Mouse (Mus musculus): ENCODE data around the gene Spink8.
"Not testable (repeated sequence)": the region's sequence is repeated elsewhere in the genome, so short reads cannot be mapped to it uniquely, and the experiment has no call there.

The Spink8 gene

DNA sequence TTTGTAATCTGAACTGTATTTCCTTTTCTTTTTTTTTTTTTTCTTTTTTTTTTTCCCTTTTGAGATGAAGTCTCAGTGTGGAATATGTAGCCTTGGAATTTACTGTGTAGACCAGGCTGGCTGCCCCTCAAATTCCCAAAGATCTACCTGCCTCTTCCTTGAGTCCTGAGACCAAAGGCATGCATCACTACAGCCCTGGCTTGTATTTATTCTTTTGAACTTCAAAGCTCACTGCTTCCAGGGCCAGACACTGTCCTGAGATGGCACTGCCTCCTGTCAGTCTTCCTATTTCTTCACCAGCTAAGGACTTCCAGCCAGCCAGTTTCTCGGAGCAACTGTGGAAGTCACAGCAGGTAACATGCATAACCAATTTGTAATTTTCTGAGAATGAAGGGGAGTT is at the start of gene Spink8:
Gene Spink8 (plus strand): TSS at position 301 of the 400 bp plus-strand sequence.
- no peak for DNase-seq (ENCODE audit: low spot score)

DNA sequence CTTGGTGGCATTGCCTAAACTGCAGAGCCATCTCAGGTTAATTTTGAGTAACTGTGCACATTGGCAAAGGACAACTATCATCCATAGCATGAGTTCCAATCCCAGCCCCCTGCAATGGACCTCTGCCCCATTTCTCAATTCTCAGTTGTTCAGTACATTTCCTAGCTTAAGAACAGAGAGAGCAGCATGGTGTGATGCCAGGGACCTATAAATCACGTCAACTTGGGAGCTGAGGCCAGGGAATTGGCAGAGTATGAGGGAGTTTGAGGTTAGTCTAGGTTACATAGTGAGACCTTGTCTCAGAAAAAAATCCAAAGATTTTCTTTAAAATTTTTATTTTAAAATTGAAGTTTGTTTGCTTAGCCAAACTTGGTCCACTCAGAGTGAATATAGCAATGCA is 45.2 kb upstream of the Spink8 start:
- DNase-seq (ENCODE audit: low spot score), result peak; percentile 75

DNA sequence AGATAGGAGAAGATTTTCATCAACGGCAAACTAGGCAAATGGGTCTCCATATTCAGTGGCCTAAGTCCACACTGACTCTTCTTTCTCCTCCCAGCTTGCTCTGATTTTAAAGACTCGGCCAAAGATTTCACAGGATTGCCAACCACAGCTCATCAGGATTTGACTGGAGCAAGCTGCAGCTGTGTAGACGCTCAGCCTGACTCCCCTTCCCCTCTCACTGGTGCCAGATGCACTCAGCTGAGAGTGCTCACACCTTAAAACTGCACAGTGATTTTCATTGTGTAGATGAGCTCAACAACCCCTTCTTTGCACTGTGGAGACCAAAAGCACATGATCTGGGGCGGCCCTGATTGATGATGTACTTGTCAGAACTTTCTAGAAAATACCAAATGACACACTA is 21.5 kb upstream of the Spink8 start, which contains the start of gene Fbxw27:
Gene Fbxw27 (minus strand): TSS at position 101 of the 400 bp plus-strand sequence.
- DNase-seq (ENCODE audit: low spot score), result not testable (repeated sequence)

DNA sequence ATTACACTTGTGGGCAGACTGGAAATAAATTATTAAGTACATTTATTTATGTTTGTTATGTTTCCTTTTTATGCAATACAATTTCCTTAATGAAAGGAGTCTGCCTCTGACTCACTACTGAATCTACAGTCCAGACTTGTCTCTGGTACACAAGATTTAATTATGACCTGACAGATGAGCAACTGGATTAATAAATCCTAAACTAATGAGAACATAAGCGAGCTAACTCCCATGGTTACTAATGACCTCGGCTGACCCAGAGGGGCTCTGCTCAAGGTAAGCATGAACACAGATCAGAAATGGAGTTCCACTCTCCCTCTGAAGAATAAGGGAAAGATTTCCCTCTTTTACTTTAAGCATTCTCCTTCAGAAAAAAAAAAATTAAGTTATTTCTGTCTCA is 16.9 kb upstream of the Spink8 start:
- DNase-seq (ENCODE audit: low spot score), result no peak

DNA sequence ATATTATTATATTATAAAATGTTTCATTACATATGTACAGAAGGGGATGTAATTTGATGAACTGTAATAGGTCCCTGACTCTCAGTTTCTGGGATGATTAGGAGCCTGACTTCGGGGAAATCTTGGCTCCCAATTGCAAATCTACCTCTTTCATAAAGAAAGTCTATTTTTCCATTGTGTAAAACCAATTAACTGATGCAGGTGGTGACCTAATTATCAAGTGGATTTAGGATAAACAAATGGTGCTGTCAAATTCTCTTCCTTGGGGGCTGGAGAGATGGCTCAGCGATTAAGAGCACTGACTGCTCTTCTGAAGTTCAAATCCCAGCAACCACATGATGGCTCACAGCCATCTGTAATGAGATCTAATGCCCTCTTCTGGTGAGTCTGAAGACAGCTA is 16.3 kb upstream of the Spink8 start:
- no peak for DNase-seq (ENCODE audit: low spot score)

DNA sequence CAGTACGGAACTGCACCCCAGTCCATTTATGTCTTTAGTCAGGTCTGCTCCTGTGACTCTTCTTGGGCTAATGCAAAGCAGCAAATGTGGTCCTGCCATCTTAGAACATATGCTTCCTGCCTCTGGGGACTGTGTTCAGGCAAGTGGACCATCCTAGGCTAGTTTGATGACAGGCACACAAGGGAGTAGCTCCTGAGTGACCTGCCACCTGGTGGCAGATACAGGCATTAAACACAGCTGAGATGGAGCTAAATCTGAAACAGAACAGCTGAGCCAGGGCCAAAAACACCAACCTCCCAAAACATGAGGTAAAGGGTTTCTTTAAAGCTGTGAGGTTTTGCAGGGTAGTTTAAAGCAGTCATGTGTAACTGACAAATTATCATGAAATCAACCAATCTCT is 14.0 kb upstream of the Spink8 start:
- DNase-seq (ENCODE audit: low spot score), result peak; percentile 30

DNA sequence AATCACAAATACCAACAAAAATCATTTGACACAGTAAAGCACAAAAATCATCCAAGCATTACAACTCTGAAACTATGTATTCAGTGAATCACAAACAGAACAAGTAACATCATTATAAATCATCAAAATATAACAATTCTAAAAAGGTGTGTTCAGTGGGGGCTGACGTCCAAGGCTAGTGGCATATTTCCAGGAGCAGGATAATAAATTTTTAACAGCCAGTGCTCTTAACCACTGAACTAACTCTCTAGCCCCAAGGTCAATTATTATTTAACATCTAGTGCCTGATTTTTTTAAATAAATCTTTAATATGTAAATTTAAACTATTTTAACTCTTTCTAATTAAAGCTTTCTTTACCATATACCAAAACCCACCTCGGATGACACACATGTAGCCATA is 6.5 kb upstream of the Spink8 start:
- DNase-seq (ENCODE audit: low spot score), result not testable (repeated sequence)

DNA sequence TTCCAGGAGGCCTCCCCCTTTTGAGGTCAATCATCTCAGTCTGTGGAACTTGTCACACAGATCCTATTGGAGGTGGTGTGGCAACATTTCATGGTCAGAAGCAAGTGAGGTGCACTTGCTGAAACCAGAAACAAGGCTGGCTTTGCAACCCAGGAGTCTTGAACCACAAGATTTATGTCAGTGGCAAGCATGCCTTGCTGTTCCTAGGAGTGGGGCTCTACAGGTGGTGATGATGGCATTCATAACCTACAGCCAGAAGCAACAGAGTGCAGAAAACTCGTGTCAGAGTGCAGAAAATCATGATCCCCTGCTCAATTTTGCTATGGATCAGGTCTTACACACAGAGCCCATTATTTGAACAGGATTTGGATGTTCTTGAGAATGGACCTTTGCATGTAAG is 5.8 kb upstream of the Spink8 start:
- DNase-seq (ENCODE audit: low spot score), result no peak

DNA sequence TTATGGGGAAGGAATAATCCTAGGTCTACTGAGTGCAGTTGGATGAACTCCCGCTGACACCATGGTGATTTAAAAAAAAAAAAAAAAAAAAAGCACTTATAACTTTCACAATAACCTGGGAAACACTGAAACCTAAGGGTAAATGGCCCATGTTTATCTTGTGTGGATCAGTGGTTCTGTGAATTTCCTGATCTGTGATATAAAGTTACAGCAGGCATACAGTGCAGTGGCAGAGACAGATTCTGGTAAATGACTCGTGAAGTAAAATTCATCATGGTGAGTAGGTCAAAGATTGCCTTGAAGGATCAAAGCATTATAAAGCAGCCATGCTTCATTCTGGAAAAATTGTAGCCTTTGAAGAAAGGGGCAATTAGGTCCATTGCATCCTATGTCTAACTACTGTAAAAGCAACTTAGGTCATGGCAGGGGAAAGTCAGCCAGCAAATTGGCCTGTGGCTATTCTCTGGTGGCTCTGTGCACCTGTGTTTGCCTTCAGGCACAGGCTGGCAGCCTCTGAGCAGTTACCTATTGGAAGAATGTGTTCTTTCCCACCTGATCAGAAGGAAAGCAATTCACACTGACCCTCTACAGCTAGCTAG is 5.3 kb upstream of the Spink8 start:
- no peak for DNase-seq (ENCODE audit: low spot score)

DNA sequence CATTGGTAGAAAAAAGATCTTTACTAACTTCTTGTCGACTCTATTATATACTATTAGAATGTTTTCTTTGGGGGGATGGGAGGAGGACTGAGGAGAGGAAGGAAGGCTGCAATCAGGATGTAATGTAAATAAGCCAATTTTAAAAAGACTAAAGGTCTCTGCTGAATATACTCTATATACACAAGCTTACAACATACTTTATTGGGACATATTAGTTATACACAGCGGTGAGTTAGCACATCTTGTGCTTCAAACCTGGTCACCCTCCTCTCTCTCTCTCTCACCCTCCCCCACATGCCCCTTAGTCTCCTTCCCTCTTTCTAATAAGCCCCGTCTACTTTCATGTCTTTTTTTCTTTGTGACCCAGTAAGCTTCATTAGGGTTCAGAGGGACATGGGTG is 4.2 kb upstream of the Spink8 start:
- no peak for DNase-seq (ENCODE audit: low spot score)

DNA sequence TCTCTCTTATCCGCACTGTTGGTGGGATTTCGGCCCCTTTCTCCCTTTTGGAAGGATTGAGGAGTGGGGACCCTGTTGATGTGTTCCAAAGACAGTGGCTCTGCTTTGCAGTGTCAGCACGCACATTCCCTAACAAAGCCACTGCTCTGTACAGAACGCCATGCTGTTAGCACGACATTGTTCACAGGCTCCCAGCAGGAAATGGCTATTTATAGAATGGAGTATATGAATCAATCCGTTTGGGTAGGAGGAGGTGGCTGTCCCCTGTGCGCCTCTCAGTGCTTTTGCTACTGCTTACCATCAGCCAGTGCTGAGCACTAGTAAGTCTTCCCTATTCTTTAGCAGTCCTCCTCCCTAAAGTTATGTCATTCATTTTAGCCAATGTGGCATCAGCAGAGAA is 1.3 kb downstream of the Spink8 start:
- DNase-seq (ENCODE audit: low spot score), result no peak

DNA sequence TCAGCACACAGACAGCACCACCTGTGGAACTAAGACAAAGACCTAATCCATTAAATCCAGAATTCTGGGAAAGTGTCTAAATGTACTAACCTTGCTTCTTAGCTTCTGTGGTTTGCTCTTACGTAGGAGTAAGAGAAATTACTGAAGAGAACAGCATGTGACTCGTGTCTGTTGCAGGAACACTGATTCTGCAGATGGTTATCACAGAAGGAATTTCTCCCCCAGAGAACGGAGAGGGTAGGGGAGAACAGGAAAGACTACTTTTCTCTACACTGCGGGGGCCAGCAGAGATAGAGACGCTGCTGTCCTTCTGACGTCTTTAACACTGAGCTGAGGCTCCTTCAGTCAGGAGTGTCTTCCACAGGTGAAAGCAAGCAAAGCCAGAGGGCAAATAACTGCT is 4.3 kb downstream of the Spink8 start:
- DNase-seq (ENCODE audit: low spot score), result no peak

DNA sequence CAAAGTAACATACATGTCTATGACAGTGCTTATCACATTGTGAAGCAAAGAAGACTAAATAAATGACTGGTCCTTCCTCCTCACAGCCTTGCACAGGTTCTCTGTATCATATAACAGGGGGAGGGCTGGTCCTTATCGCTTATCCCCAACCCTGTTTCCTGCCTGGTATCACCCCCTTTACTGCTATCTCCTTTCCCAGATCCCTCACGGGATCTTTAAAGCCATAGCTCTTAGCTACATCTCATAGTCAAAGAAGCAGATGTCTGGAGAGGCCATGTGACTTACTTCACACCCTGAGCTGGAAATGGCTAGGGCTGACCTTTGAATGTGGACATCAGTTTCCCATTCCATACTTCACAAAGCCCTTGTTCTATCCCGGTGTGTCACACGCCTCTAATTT is 13.7 kb downstream of the Spink8 start:
- no peak for DNase-seq (ENCODE audit: low spot score)

DNA sequence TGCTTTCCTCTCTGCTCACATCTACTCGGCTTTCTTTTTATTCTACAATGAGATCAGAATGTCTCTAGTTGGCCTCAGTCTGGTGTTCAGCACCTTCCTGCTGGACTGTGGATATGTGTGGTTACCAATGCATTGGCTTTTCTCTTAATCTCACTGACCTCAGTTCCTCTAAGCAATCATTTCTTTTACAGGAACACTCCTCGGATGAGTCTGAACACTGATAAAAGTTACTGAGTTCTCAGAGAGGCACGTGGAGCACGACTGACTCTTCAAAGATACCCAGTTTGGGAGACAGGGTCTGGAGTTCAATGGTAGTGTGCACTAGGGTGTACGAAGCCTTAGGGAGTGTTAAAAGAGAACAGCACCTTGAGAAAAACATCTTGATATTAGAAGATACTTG is 14.1 kb downstream of the Spink8 start:
- DNase-seq (ENCODE audit: low spot score), result no peak

DNA sequence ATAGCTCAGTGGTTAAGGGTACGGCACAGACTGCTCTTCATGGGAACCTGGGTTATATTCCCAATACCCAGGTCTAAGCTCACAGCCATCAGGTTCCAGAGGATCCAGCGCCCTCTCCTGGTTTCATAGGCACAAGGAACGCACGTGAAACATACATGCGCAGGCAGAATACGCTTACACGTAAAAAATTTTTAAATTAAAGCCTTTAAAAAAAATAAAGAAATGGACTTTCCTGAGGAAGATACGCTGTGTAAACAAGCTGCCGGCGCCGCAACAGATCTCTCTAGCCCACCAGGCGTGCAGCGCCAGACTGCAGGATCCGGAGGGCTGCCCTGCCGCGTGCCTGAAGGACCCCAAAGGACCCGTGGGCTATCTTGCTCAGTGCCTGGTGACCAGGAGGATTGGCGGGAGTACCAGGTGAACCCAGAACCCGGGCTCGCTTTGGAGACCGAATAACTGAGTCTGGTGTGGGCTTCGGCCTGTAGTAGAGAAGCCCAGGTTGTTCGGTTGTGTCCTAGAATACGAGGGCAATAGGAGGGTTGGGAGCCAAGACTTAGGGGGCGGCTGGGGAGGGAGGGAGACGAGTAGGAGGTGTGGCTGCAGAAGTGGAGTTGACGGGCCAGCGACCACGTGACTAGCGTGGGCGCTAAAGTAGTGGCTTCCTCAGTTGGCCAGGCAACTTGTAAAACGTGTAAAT is 20.5 kb downstream of the Spink8 start, which contains the start of gene Nme6:
Gene Nme6 (plus strand): TSS at position 359 of the 697 bp plus-strand sequence.
- DNase-seq (ENCODE audit: low spot score), result peak; percentile 87

DNA sequence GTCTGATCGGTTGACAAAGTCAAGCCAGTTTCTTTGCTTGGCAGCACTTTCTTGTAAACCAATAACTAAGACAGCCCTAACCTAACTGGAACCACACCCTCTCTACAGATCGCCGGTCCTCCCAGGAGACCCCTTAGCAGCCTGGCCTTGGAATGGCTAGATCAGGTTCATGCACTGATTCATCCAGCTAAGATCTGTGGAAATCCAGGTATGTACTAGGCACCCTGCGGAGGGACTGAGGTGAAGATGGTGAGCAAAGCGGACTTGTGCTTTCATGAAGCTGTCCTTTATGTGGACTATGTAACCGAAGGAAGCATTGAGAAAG is 21.0 kb downstream of the Spink8 start:
- DNase-seq (ENCODE audit: low spot score), result no peak

DNA sequence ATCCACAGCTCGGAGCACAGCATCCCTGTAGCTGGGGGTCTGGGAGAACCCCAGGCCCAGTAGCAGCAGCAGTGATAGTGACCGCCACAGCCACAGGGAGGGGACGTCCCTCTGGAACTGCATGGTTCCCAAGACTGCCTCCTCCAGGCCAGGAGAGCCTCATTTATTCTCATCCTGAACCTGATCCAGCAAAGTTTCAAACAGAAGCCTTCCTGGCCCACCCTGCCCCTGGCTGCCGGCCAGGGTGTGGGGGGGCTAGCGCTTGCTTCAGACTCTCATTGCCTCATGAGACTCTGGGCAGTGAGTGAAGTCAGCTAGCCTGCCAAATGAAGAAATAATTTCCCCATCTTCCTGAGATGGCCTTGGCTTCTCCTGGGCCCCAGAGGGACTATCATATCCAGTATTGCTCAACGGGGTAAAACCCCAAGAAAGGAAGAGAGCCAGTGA is 37.3 kb downstream of the Spink8 start, which contains the start of gene Camp:
Gene Camp (minus strand): TSS at position 306 of the 447 bp plus-strand sequence.
- DNase-seq (ENCODE audit: low spot score), result peak; percentile 94

DNA sequence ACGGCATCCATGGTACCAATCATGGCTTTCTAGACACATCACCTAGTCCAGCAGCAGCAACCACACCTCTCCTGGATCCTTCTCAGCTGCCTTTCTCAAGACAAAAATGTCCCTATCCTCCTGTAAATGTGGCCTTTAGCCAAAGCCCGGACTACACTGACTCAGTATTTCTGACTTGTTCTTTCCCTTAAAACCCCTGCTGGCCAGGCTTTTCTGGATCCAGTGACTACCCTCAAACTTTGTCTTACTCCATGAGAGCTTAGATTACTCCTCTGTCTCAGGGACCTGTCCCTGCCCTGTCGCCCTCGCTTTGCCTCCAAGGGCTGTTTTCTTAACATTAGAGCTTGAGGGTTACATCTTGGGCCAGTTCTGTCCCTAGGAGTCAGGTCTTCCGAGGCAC is 38.0 kb downstream of the Spink8 start:
- DNase-seq (ENCODE audit: low spot score), result peak; percentile 44

DNA sequence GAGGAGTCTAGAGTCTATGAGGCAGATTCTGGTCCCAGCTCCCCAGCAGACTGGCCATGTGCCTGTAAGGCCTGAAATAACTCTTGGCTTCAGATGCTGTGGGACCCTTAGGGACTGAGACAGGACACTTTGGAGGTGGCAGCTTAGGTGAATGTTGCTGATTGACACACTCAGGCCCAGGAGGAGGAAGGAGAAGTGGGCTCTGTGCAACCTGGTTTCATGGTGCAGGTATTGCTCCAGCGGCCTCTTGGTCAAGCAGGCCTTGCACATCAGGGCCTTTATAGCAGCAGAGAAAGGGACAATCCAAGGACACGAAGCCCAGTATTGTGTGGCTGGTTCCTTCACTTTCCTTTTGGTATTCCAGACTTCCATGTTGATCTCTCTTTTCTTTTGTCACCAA is 42.3 kb downstream of the Spink8 start:
- no peak for DNase-seq (ENCODE audit: low spot score)

DNA sequence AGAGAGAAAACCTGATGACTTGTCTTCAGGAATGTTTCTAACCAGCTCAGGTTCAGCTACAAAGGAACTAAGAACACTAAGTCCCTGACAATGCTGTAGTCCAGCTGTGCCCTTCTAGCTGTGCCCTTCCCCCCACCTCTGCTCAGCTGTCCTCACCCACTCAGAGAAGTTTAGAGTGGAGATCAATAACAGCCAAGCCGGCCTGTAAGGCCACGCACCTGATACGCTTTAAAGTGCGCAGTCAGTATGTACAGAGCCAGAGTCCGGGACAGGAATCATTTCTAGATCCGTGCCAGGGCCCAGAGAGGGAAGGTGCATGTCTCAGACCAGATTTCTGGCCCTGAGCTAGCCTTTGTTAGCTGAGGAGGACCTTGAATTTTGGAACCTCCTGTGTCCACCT is 43.9 kb downstream of the Spink8 start:
- no peak for DNase-seq (ENCODE audit: low spot score)

DNA sequence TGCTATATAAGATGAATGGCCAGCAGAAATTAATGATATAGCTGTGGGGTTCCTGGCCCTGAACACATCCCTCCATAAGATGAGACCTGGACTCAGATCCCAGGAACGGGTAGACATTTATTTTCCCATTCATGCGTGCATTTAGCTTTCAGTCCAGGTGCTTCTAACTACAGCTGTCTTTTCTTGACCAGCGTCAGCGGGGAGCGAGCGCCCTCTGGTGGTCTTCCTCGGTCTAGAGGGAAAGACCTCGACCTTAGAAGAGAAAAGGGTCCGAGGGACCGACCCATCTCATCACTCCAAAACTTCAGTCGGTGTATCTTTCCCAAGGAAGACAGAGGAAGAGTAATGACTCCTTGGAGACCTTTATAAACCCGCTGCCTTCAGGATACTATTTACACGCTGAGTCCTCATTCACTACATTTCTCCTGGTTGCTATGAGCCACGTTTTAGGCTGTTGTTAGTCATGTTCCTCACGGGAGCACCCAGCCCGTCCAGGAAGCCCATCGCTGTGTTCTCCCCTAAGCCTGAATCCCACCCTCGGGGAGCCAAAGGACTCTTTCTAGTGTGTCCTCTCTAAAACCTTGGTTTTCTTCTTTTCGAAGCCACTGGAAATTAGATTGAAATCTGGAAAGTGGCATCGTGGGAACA is 50.4 kb downstream of the Spink8 start:
- DNase-seq (ENCODE audit: low spot score), result peak; percentile 78

DNA sequence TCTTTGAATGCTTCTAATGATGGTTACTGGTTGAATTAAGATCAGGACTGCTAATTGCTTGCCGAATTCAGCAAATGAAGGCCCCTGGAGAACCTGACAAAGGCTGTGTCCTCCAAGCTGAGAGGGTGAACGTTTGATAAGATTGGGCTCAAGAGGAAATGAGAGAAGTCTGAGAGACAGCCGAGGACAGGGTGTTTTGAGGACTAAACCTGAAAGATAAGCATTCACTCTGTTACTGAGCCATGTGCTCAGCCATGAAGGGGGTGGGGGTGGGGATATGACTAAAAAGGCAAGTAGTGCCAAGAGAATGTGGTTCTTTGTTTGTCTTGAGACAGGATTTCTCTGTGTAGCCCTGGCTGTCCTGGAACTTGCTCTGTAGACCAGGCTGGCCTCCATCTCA is 51.0 kb downstream of the Spink8 start:
- DNase-seq (ENCODE audit: low spot score), result no peak

DNA sequence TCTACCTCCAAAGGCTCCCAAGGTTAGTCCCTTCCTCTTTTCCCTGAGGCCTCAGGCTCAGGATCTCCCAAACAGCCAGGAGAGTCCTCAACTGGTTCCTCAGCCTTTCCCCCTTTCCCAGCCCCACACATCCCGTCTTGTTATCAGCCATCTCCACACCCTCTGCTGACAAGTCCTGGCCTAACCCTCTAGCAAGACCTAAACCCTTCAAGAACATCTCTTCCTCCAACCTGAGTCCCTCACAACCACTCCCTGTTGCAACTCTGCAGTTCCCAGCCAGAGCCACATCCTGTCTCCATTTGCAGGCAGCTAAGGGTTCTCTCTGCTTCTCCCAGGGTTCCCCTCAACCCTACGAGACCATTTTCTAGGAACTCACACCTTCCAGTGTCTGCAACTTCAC is 54.1 kb downstream of the Spink8 start:
- DNase-seq (ENCODE audit: low spot score), result no peak

Measured in adipocyte (in vitro differentiated cells).